Mouse (Mus musculus): ENCODE data around the gene Tph1. TPM values are rescaled to one million over a fixed set of nuclear protein-coding genes. Genes with fewer than 3 reads are reported as not detected.
"Not testable (repeated sequence)": the region's sequence is repeated elsewhere in the genome, so short reads cannot be mapped to it uniquely, and the experiment has no call there.

Gene Tph1
- polyA plus RNA-seq, 1 experiment = not detected

DNA sequence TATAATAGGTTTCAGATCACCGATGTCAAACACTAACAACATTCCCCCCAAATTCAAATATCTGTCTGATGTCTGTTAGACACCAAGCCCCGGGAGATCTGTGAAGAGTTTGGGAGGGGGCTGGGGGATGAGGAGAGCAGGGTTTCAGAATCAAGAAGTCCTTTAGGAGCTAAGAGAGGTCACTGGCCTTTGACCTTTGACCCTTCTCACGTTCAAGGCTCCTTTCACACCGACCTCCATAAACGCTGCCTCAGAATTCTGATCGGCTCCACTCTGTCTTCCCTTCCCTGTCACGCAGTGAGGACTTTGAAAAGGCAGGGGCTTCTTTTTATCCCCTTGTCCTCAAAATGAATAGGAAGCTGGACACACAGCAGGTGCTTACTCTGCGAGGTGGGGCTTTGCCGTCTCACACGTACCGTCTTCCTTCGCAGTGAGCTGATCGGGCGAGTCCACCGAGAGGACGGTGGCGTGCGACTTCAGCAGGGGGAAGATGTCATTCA lies 10.7 kb downstream of the Tph1 start:
- Histone ChIP-seq H3K4me3 (ENCODE audit: insufficient read depth, low read length) (no peak overlapping the region), H3K4me1 (ENCODE audit: control insufficient read depth, insufficient read depth, low read length) (no peaks in the 10 kb centered on the region)
- TF ChIP-seq CTCF (IDR thresholded peaks at IDR 0.05; ENCODE audit: borderline replicate concordance, insufficient read depth, low read length) (no peak), POLR2A (IDR thresholded peaks at IDR 0.05; ENCODE audit: low read depth, low read length) (no peak)

GRCm38 (mm10) chr7:46652279-46652678 lies 20.1 kb downstream of the Tph1 start:
- Histone ChIP-seq H3K4me3 (ENCODE audit: insufficient read depth, low read length) (no peak overlapping the region), H3K27ac (ENCODE audit: insufficient read depth, low read length) (no peak overlapping the region), H3K4me1 (ENCODE audit: control insufficient read depth, insufficient read depth, low read length) (no peaks in the 10 kb centered on the region)
- TF ChIP-seq POLR2A (IDR thresholded peaks at IDR 0.05; ENCODE audit: low read depth, low read length) = no peak

More for the DNA sequence above, 10.7 kb downstream of the Tph1 start:
- no peak overlapping the region for H3K27ac ChIP-seq (ENCODE audit: insufficient read depth, low read length)

- not testable (repeated sequence) for H3K27ac ChIP-seq (ENCODE audit: insufficient read depth, low read length); H3K4me1 ChIP-seq (ENCODE audit: control insufficient read depth, insufficient read depth, low read length); H3K4me3 ChIP-seq (ENCODE audit: insufficient read depth, low read length)
These were observed 22.1 kb downstream of the Tph1 start for GRCm38 (mm10) chr7:46650231-46650630.

DNA sequence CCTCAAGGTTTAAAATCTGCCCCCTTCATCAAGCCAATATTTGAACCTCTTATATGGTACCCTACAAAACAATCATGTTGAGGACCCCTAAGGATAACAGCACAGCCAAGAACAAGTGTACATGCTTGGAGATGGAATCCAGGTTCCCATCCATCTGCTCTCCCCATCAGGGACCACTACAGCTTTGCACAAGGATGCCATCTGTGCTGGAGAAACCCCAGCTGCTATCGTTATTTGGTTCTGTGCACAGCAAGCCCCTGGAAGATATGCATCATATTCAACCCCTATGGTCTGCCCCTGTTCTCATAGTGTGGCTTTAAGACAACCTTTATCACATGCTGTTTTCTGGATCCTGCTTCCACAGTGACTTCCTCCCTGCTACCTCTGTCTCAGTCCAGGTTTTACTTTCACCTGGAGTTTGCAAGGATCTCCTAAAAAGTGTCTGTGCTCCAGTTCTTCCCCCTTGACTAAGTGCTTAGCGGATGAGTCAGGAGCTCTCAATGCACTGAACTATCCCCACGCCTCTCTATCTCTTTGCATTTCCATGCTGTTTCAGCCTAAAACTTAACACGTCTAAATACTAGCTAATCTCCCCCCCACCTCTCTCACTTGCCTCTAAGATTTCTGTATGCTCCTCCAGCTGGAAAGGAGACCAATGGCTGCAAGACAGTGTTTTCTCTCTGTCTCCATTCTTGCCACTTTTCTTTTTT lies 23.8 kb downstream of the Tph1 start:
- Histone ChIP-seq H3K4me1 (ENCODE audit: control insufficient read depth, insufficient read depth, low read length) (no peaks in the 10 kb centered on the region), H3K27ac (ENCODE audit: insufficient read depth, low read length) (no peak overlapping the region), H3K4me3 (ENCODE audit: insufficient read depth, low read length) (no peak overlapping the region)
- TF ChIP-seq POLR2A (IDR thresholded peaks at IDR 0.05; ENCODE audit: low read depth, low read length) (no peak), CTCF (IDR thresholded peaks at IDR 0.05; ENCODE audit: borderline replicate concordance, insufficient read depth, low read length) (no peak)

DNA sequence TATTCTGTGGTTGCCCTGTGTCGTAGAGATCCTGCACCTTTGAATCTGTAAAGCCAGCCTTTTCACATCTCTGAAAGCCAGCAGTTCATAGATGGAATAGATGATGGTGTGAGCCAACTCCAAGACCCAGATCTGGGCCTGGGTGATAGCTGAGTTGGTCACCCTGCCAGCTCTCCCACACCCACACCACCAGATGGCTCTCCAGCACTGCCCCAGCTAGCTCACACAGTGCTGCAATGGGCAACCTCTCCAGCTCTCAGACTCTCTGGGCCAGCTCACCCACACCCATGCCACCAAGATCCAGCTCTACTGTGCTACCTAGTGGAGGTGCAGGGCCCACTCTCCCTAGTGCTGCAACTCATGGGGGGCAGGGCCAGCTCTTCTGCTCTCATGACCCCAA lies 29.2 kb downstream of the Tph1 start:
- Histone ChIP-seq H3K4me3 (ENCODE audit: insufficient read depth, low read length) (no peak overlapping the region), H3K4me1 (ENCODE audit: control insufficient read depth, insufficient read depth, low read length) (no peaks in the 10 kb centered on the region), H3K27ac (ENCODE audit: insufficient read depth, low read length) (no peak overlapping the region)
- no peak for TF ChIP-seq CTCF (IDR thresholded peaks at IDR 0.05; ENCODE audit: borderline replicate concordance, insufficient read depth, low read length)
- no peak for TF ChIP-seq POLR2A (IDR thresholded peaks at IDR 0.05; ENCODE audit: low read depth, low read length)

DNA sequence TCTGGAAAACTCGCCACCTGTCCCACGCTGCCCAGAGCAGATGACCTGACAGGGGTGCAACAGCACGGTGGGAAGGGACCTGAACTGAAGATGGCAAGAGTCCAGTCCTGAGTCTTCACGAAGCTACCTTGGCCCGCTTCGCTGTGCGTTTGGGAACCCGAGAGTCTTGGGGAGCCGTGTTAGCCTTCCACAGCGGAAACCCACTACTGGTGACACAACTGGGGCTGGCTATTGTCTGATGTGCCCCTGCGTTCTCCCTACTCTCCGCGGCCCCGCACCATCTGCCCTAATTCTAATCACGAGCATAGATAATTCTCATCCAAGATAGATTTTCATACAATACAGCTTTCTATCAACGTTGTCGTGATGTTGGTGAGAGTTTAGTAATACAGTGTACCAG lies 32.3 kb downstream of the Tph1 start:
- TF ChIP-seq CTCF (IDR thresholded peaks at IDR 0.05; ENCODE audit: borderline replicate concordance, insufficient read depth, low read length) = no peak
- TF ChIP-seq POLR2A (IDR thresholded peaks at IDR 0.05; ENCODE audit: low read depth, low read length) = no peak
- no peaks in the 10 kb centered on the region for H3K4me1 ChIP-seq (ENCODE audit: control insufficient read depth, insufficient read depth, low read length)
- no peak overlapping the region for H3K27ac ChIP-seq (ENCODE audit: insufficient read depth, low read length)
- H3K4me3 ChIP-seq (ENCODE audit: insufficient read depth, low read length) = peak overlapping the region; percentile 68

DNA sequence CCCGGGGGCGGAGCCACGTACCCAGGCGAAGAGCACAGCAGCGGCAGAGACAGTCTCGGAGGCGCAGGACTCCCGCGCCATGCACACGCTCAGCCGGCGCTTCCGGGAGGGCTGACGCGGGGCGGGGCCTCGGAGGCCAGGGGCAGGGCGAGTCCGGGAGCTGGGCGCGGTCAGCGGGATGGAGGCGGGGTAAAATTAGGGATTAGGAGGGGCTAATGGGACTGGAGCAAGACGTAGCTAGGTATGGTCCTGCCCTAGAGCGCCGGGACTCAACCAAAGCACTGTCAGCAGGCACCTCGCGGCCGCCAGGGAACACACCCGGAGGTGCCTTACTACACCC lies 32.7 kb downstream of the Tph1 start, which contains the start of gene Sergef:
Gene Sergef, minus strand, starts transcription at position 116 of the 340 bp plus-strand sequence.
- TF ChIP-seq POLR2A (IDR thresholded peaks at IDR 0.05; ENCODE audit: low read depth, low read length) = peak; percentile 95
- no peak for TF ChIP-seq CTCF (IDR thresholded peaks at IDR 0.05; ENCODE audit: borderline replicate concordance, insufficient read depth, low read length)
- no peak within 1 kb of the TSS for H3K27ac ChIP-seq (ENCODE audit: insufficient read depth, low read length)
- peak within 1 kb of the TSS; percentile 68 for H3K4me3 ChIP-seq (ENCODE audit: insufficient read depth, low read length)
- H3K4me1 ChIP-seq (ENCODE audit: control insufficient read depth, insufficient read depth, low read length) = no peaks in the 10 kb centered on the region

DNA sequence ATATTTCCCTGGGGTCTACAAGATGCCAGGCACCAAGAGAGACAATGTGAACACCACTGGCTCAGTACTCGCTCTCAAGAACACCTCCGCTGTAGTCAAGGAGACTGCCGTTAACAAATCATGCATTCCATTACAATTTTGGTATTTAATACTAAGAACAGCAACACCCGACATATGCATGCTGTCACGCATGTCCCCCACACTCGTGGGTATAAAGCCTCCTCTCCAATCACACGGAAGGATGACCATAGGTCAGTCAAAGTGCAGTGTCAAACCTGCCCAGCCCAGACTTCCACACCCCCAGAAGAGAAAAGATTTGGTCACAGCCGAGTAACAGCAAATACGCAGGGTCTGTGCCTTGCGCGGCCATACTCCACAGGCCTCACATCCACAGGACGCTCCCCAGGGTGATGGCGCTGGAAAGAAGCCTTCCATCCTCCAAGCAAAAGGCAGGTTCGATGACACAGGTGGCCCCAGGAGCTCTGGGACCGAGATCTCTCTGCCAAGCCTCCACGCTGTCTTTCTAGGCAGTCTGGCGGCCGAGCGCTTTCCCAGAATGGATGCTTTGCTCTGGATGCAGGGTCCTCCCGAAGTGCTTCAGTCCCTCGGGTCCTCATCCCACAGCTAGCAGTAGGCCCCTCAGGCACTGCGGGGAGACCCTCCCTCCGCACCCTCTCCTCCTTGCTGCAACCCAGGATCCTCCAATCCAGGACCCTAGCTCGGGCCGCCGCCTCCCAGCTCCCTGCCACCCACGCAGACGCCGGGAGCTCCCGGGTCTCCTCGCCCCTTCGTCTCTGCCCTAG lies 33.2 kb downstream of the Tph1 start:
- H3K27ac ChIP-seq (ENCODE audit: insufficient read depth, low read length) = no peak overlapping the region
- no peak for TF ChIP-seq CTCF (IDR thresholded peaks at IDR 0.05; ENCODE audit: borderline replicate concordance, insufficient read depth, low read length)
- TF ChIP-seq POLR2A (IDR thresholded peaks at IDR 0.05; ENCODE audit: low read depth, low read length) = no peak

GRCm38 (mm10) chr7:46628375-46628975 lies 43.9 kb downstream of the Tph1 start:
- TF ChIP-seq POLR2A (IDR thresholded peaks at IDR 0.05; ENCODE audit: low read depth, low read length) (no peak), CTCF (IDR thresholded peaks at IDR 0.05; ENCODE audit: borderline replicate concordance, insufficient read depth, low read length) (no peak)
- Histone ChIP-seq H3K4me3 (ENCODE audit: insufficient read depth, low read length) (no peak overlapping the region), H3K27ac (ENCODE audit: insufficient read depth, low read length) (no peak overlapping the region), H3K4me1 (ENCODE audit: control insufficient read depth, insufficient read depth, low read length) (no peaks in the 10 kb centered on the region)

More for the DNA sequence above, 33.2 kb downstream of the Tph1 start:
- H3K4me3 ChIP-seq (ENCODE audit: insufficient read depth, low read length) = peak overlapping the region; percentile 68
- no peaks in the 10 kb centered on the region for H3K4me1 ChIP-seq (ENCODE audit: control insufficient read depth, insufficient read depth, low read length)

GRCm38 (mm10) chr7:46623979-46624378 lies 48.4 kb downstream of the Tph1 start:
- Histone ChIP-seq H3K4me3 (ENCODE audit: insufficient read depth, low read length) (no peak overlapping the region), H3K27ac (ENCODE audit: insufficient read depth, low read length) (no peak overlapping the region), H3K4me1 (ENCODE audit: control insufficient read depth, insufficient read depth, low read length) (no peaks in the 10 kb centered on the region)
- TF ChIP-seq CTCF (IDR thresholded peaks at IDR 0.05; ENCODE audit: borderline replicate concordance, insufficient read depth, low read length) = no peak
- no peak for TF ChIP-seq POLR2A (IDR thresholded peaks at IDR 0.05; ENCODE audit: low read depth, low read length)

Measured in embryonic fibroblast, embryonic 13.5 days (primary cell).